Mouse (Mus musculus) thymus, postnatal 10 days (tissue): ENCODE data around the gene Gm428.
"Not testable (repeated sequence)": the region's sequence is repeated elsewhere in the genome, so short reads cannot be mapped to it uniquely, and the experiment has no call there.

Experiments used
- DNase-seq, 2 experiments: peaks; one replicate each; pipeline ENCODE4 v3.0.0; 2021; ENCODE audit warnings: low spot score in 2 of 2

Gene Gm428

DNA sequence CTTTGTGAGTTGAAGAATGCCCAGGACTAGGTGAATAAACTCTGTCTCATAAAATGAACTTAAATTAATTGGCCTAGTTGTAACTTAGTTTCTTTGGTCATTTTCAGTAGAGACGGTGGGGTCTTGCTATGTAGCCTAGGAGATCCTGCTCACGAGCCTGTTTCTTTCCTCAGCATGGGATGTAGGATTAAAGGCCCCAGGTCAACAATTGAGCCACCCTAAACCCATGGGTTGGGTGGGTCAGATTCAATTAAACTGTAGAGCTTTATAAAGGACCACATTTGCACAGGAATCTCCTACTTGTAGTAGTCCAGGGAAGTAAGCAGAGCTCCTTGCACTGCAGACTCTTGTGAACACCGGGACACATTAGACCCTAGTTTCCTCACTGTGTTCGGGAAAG, at the start of gene Gm428:
Gm428 (plus strand) TSS at position 301 of the 400 bp plus-strand sequence.
- DNase-seq, result not testable (repeated sequence)

DNA sequence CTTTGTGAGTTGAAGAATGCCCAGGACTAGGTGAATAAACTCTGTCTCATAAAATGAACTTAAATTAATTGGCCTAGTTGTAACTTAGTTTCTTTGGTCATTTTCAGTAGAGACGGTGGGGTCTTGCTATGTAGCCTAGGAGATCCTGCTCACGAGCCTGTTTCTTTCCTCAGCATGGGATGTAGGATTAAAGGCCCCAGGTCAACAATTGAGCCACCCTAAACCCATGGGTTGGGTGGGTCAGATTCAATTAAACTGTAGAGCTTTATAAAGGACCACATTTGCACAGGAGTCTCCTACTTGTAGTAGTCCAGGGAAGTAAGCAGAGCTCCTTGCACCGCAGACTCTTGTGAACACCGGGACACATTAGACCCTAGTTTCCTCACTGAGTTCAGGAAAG, 45.5 kb upstream of the Gm428 start, which contains the start of gene Gm11236:
Gm11236 (plus strand) TSS at position 301 of the 400 bp plus-strand sequence.
- DNase-seq, result not testable (repeated sequence)

GRCm38 (mm10) chr4:73661864-73662263, 21.5 kb upstream of the Gm428 start:
- DNase-seq, result peak in 1 of 2 experiments; percentile 3

DNA sequence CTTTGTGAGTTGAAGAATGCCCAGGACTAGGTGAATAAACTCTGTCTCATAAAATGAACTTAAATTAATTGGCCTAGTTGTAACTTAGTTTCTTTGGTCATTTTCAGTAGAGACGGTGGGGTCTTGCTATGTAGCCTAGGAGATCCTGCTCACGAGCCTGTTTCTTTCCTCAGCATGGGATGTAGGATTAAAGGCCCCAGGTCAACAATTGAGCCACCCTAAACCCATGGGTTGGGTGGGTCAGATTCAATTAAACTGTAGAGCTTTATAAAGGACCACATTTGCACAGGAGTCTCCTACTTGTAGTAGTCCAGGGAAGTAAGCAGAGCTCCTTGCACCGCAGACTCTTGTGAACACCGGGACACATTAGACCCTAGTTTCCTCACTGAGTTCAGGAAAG, 15.3 kb upstream of the Gm428 start, which contains the start of gene Gm11239:
Gm11239 (plus strand) TSS at position 301 of the 400 bp plus-strand sequence.
- DNase-seq, result not testable (repeated sequence)

DNA sequence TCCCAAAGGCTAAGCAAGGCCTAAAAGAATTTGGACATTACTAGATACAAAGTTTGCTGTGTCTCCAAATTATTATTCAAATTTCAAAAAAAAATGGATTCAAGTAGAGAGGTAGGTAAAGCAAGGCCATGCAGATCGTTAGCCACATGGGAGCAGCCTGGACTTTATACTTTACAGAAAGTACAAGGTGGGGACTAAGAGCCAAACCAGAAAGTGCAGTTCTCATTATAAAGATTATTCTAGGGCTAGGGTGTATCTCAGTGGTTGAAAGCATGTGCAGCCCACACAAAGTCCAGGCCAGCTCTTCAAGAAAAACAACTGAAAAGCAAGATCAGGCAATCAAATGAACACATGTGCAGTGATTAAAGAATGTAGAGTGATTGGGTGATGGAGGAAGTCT, 35.4 kb downstream of the Gm428 start:
- DNase-seq, result no peak

DNA sequence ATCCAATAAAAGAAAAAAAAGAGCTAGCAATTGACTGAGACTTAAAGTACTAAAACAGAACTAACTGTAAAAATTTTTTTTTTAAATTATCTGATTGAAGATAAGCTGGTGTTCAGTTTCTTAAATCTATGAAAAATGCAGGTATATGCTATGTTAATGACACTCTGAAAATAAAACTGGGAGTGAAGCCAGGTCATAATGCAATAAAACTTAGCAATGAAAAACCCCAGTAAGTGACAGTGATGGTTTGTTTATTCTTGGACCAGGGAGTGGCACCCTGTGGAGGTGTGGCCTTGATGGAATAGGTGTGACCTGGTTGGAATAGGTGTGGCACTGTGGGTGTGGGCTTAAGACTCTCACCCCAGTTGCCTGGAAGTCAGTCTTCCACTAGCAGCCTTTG, 36.5 kb downstream of the Gm428 start:
- DNase-seq, result no peak
